Mouse (Mus musculus): Measurements from ENCODE around the gene Atg4c.
A peak's percentile ranks its signal among the peaks of the same experiment; 100 is the strongest.

Atg4c gene

DNA sequence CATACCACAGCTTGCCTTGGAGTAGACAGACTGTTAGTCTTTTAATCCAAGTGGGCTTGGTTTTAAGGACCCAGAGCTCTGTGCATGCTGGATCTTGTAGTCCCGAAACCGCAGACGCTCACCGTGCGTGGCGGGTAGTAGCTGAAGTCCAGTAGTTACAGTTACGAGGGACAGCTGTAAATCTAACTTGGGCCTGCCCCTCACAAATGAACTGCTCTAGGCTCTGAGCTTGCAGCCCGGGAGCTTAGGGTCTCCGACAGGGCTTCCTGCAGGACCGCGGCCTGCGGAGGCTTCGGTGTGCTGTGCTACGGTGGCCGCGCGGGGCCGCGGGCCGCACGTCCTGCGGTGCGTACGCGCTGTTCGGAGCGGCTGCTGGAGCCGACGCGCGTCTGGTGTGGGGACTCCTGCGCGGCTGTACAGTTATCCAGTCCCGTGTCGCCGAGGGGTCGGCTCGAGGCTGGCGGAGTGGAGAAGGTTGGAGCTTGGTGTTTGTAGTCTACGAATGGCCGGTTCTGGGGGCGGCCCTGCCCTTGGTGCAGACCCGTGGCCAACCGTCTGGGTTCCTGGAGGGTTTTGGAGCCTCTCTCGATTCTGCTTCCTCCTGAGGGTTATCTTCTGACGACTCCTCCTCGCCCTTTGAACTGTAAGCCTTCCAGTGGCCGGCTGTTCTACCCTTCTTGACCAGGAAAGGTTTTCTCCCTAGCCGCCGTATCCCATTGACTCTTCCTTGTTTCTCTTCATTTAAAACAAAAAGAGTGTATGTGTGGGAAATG, at the start of gene Atg4c:
Gene Atg4c, plus strand, starts transcription at position 125 of the 773 bp plus-strand sequence.
- ATAC-seq (ENCODE audit: insufficient number of reproducible peaks, low FRiP score, low TSS enrichment) = peak; percentile 96

DNA sequence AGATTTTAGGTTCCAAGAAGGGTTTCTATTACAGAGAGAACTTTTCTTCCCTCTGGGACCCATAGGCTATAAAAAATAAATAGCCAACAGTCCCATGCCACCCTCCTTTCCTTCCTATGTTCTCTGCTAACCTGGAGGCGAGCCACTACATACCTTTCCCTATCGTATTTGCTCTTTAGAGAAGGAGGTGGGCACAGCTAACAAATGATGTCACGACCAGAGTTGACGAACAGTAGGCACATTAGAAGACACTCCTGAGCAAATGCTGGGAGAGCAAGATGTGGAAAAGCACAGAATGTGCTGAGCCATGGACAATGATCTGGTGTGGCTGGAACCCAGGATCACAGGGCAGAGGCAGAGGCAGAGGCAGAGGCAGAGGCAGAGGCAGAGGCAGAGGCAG, 42.3 kb upstream of the Atg4c start:
- ATAC-seq (ENCODE audit: insufficient number of reproducible peaks, low FRiP score, low TSS enrichment) = no peak

DNA sequence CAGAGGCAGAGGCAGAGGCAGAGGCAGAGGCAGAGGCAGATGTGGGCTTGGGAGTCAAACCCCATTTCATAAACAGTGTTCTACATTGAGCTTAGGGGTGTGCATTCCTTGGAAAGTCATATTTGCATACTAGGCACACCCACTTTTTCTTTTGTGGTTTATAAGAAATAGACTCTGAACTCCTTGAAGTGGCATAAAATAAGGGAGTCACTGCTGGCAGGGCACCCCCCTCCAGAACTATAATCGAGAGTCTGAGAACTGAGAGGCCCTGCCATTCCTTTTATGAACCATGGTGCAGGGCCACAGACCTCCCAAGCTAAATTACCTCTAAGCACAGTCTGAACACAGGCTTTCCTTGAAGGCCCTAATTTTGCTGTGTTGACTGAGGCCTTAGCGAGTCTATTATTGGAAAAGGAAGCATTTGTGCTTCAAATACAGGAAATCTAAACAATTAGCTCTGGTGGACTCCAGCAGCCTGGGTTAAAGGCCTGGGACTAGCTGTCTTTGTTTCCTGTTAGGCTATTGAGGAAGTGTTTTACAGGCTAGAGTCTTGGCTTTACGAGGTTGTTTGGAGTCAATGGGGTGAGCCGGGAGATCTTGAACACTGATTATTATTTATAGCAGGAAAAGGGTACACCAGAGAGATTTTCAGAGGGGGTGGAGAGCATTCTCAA, 41.7 kb upstream of the Atg4c start:
- no peak for ATAC-seq (ENCODE audit: insufficient number of reproducible peaks, low FRiP score, low TSS enrichment)

DNA sequence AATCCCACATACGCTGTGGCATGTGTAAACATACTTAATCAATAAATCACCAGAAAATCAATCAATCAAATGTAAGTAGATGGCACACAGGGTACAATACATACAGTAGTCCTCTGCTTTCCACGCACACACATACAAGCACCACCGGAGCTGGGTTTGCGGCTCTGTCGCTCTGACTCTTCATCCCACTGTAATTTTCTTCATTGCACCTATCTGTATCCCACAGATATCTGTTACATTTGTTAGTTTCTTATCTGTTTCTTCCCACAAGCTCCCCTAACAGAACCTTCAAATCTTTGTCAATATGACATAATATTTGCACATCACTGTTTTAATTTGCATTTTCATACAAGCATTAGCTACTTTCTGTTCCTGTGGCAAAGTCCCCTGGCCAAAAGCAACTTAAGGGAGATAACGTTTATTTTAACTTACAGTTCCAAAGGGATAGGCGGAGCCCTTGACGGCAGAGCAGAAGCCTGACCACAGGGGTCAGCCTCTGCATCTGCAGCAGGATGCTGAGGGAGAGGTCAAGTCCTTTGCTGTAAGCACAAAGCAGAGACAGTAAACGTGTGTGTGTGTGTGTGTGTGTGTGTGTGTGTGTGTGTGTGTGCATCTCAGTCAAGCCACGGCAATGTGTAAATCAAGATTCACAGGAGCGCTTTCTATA, 37.0 kb upstream of the Atg4c start:
- no peak for ATAC-seq (ENCODE audit: insufficient number of reproducible peaks, low FRiP score, low TSS enrichment)

DNA sequence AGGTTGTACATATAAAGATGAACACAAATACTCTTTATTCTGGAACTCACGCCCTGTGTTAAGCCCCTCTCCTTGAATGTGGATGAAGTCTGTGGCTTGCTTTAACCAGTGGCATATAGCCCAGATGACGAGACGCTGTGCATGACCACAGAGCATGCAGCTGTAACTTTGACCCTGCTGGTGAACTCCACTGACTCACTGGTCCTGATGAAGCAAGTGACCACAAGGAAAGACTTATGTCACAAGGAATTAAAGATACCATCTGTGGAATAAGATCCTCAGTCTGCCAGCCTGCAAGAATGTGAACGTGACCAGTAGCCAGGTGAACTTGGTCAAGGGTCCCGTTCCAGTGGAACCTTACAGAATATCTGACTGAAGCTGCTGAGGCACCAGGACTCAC, 35.2 kb upstream of the Atg4c start:
- ATAC-seq (ENCODE audit: insufficient number of reproducible peaks, low FRiP score, low TSS enrichment) = no peak

DNA sequence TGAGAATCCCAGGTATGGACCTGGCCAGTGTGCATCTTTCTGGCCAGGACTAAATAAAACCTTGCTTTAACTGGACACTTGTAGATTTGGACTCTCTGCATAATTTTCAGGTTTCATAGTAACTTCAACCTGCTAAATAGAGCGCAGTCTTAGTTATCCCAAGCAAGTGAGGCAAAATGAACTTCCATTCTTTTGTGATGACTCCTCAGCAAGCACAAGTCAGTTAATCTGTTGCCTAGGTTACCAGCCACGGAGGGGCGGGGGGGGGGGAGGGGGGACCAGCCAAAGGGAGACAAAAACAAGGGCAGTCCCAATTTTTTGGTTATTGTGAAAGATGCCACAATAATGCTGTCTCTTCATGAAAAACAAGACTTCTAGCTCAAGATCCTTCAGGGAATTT, 33.3 kb upstream of the Atg4c start:
- no peak for ATAC-seq (ENCODE audit: insufficient number of reproducible peaks, low FRiP score, low TSS enrichment)

DNA sequence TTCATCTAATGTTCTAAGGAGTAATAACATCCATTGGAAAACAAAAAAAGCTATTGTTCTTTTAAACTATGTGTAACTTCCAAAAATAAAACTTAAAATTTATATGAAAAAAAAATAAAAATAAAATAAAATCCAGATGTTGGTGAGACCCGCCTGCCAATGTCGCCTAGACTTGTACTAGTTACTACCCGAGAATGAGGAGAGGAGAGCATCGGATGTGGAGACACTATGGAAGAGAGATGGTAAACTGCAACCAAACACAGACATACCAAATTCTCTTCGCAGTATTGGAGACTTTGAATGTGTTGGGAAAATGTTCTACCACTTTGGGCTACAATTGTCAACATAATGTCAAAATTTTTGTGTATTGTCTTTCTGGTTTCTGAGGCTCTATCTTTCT, 32.8 kb upstream of the Atg4c start:
- no peak for ATAC-seq (ENCODE audit: insufficient number of reproducible peaks, low FRiP score, low TSS enrichment)

DNA sequence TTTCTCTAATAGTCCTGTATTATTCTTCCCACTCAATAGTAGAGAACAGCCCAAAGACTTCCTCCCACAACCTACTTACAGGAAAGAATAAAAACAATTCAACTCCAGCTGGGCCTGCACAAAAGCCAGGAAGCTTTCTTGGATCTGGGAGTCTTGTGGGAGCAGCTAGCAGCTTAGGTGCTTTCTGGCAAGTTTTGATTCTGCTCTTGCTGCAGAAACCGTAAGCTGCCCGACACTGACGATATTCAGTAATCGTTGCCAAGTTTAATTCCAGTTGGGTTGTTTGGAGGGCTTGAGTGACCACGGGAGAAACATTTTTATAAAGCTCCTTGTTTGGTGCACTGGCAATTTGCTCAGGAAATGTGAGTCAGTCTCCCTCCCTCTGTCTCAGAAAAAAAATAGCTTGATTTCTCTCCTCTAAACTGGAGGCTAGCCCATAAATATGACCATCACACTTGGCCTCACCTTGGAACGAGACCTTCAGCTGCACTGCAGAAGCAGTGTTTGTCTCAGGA, 32.2 kb upstream of the Atg4c start:
- ATAC-seq (ENCODE audit: insufficient number of reproducible peaks, low FRiP score, low TSS enrichment) = no peak

DNA sequence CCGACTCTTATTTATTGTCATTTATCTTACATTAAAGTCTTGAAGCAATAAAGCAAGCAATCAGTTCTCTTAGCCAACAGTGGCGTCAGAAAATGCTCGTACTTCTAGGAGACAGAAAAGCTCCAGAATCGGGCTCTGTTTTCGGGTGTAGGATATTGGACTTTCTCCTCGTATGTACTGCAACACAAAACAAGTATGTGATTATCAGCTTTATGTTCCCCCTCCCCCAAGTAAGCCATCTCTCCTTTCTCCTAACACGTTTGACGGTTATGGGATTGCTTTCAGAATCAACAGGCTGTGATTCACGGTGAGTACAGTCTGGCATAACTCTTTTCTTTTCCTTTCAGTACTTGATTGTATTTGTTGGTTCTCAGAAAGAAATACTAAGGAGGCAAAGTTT, 30.7 kb upstream of the Atg4c start:
- ATAC-seq (ENCODE audit: insufficient number of reproducible peaks, low FRiP score, low TSS enrichment) = no peak

DNA sequence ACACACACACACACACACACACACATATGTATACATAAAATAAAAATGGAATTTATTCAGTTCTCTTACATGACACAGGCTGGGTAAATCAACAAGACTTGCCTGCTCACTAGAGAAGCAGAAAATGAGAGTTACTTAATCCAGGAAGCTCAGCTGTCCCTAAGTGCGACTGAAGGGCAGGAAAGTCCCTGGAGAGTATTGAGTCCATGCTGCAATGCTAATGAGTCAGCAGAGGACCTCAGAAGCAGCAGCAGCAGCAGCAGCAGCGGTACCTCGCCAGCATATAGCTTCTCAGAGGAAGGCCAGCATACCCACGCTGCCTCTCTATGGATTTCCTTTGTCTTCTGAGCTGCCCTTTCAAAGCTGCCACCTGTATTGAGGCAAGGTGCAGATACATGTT, 30.2 kb upstream of the Atg4c start:
- no peak for ATAC-seq (ENCODE audit: insufficient number of reproducible peaks, low FRiP score, low TSS enrichment)

DNA sequence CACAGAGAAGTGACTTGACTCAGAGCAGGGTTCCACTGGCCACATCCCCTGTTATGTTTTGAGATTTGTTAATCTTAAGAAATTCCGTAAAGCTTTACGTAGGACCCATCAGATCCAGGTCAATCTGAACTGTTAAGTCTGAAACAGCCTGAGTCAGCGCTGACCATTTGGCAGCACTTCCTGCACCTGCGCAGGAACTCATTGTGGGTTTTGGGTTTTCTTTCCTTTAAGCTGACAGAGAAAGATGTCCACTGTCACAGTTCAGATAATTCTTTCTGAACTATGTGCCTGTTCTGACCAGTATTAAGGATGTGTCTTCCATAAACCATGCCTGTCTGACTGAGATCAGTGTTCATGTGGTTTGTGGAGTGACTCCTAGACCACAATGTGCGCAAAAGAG, 24.9 kb upstream of the Atg4c start:
- ATAC-seq (ENCODE audit: insufficient number of reproducible peaks, low FRiP score, low TSS enrichment) = no peak

DNA sequence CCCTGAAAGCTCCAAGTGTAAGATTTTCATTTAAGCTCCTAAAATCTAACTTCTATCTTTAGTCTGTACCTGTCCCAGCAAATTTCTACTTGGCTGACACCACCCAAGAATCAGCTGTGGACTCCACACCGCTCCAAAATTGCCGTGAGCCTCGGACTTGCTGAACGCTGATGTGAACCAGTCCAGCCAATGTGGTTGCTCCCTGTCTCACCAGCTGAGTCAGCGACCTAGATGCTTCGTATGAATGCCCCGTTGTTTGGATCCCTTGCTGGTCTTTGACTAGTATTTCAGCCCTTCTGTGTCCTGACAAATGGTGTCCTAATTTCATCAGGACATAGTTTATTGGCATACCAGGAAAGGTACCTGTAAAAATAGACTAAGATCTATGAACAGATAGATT, 19.5 kb upstream of the Atg4c start:
- ATAC-seq (ENCODE audit: insufficient number of reproducible peaks, low FRiP score, low TSS enrichment) = no peak

DNA sequence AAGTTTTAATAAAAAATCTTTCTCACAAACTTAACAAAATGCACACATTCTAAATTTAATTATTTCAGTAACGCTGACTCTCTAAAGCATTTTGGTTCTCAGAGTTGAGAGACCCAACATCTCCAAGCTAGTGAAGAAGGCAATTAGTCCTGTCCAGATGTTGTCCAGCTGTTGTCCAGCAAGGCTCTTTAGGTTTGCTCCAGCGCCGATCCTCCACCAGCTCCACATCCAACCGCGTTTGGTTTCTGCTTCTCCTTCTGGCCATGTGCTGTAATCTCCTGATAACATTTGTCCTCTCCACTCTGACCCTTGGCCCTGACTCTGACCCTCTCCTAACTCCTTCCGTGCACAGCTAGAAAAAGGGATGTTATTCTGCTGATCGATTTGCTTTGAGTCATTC, 16.9 kb upstream of the Atg4c start:
- ATAC-seq (ENCODE audit: insufficient number of reproducible peaks, low FRiP score, low TSS enrichment) = no peak

DNA sequence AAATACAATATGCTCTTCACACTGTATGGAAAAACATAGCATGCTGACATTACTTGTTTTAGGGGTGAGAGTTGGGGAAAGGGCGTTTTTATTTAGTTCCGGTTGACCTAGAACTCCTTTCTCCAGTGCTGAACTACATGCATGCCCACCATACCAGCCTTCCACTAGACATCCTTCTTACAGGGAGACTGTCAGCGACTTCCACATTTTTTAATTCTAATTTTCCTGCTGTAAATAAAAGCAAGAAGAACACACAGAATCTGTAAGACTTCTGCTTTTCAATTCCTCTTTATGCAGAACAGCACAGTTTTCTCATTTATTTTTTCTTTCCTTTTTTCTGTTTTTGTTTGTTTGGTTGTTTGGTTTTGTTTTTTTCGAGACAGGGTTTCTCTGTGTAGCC, 16.5 kb upstream of the Atg4c start:
- no peak for ATAC-seq (ENCODE audit: insufficient number of reproducible peaks, low FRiP score, low TSS enrichment)

DNA sequence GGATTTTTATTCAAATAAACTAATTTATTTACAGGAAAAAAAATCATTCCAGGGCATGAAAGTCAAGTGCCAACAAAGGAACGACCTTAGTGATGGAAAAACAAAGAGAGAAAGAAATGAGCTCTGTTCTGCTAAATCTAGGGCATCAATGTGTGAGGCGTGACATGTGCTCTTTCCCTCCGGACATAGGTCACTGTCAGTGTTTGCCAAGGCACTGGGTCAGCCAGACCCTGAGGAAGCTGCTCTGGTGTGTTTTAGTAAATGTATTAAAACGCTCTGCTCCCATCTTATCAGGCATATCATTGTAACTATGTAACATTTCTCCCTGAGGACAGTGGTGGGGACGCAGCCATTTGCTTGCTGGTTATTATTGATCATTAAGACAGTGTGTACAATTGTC, 14.9 kb upstream of the Atg4c start:
- no peak for ATAC-seq (ENCODE audit: insufficient number of reproducible peaks, low FRiP score, low TSS enrichment)

DNA sequence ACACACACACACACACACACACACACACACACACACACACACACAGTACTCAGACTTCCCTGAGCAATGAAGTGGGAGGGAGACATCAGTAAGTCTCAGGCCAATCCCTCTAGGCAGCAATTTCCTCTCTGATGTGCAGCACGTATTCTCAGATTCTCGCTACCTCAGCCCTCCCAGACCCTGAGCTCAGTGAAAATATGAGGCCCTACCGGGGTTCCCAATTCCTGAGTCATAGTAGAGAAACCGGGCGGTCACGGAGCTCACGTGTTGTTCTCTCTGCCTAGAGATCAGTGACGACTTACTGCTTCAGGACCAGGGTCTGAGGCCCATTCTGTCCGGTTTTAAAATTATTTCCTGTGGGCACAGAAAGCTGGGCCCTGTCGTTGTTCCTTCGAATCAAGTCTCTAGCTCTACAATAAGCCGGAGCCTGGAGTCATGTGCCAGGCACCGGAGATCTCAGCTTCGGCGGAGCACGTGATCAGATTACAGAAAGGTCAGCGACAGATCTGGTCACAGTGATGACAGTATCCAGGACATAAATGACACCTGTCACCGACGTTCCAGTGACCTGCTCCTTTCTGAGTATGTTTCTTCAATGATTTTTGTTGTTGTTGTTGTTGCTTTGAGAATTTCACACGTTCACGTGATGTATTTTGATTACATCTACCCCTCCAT, 14.2 kb upstream of the Atg4c start:
- no peak for ATAC-seq (ENCODE audit: insufficient number of reproducible peaks, low FRiP score, low TSS enrichment)

DNA sequence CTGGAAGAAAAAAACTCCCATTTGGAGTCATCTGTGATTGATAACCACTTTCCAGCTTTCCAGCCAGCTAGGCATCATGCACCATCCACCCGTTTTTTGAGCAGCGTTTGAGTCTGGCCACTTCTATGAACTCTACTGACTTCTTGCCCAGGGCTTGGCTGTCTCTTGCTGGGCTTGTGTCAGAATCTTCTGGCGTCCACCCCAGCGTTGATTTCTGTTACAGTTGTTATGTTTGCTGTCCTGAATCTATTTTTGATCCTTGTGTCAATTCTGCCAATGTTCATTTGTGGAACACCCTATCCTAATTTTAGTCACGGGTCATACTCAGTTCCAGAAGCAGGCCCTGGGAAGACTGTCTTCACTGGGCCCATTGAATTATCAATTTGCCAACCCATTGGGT, 12.8 kb upstream of the Atg4c start:
- ATAC-seq (ENCODE audit: insufficient number of reproducible peaks, low FRiP score, low TSS enrichment) = no peak

DNA sequence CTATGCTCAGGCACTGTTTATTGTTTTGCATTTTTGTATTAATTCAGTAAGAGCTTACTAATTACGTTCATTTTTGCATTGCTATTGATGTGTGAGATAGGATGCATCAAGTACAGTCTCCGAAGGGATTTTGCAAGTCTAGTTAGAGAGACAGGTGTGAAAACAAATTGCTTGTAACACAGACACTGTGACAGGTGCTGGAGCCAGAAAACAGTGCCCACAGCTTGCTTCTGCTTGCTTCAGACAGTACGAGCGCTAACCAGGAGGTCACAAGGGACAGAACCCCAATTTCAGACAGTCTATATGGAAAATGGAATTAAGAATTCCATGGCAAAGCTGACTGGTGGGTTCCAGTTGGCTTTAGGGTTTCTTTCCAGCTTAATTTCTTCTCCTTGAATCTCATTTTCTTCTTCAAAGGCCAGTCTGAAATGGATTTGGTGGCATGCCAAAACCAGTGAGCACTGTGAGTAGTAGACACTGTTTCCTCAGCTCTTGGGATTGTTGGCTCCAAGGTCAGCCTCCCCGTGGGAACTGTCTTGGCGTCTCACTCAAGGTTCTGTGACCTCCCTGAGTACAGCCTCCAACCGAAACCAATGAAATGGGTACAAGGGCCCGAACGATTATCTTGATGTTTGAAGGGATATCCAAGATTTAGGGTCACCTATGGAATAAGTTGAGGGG, 11.9 kb upstream of the Atg4c start:
- ATAC-seq (ENCODE audit: insufficient number of reproducible peaks, low FRiP score, low TSS enrichment) = no peak

DNA sequence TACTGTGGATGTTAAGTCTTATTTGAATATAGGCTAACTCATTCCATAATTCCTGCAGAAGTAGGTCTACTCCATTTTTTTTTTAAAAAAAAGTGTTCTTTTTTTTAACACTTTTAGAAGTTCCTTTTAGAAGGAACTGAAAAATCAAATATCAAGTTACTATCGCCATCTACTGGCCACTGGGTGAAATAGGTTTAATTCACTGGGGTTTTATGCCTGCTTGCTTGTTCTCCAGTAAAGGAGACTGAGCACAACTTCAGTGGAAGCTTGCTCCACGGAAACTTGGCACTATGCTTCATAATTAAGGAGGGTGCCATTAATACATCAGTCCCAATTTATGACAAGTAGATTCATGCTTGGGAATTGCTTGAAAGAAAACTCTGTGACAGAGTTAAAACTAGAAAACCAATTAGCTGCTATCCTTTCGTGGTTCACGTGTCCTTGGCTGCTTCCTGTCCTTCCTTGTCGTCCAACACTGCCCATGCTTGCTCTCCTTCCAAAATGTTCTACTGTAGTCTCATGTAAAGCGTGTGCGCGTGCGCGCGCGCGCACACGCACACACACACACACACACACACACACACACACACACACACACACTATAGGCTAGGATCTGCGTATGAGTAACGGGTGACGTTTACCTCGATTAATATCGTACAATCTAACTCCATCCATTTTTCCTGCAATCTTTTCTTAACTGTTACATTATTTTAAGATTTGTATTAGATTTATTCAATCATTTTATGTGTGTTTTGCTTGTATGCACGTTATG, 10.9 kb upstream of the Atg4c start:
- ATAC-seq (ENCODE audit: insufficient number of reproducible peaks, low FRiP score, low TSS enrichment) = no peak

DNA sequence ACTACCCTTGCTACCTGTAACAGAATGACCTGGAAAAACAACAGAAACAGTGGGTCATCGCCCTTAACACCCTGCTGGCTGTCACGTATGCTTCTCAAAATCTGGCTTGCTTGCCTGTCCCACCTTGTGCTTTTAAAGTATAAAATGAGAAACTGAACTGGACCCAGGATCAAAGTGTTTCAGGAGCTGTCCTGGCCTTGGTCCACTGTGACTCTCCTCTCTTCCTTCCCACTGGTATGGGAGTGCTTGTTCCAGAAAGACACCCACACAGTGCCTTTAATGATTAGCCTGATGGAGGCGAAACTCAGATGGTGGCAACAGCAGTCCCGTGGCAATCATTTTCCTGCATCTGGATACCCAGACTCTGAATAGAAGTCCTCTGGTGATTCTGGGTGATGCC, 9.1 kb upstream of the Atg4c start:
- no peak for ATAC-seq (ENCODE audit: insufficient number of reproducible peaks, low FRiP score, low TSS enrichment)
